8 mouse cellular contexts compared by ENCODE assay signal in genomic region chr16:32002509-32003477, GRCm38 (mm10). TPM values are rescaled to one million over a fixed set of nuclear protein-coding genes. Genes with fewer than 3 reads are reported as not detected.
DNase-seq lines count a peak whose midpoint lies in the region; ATAC-seq lines count a peak whose summit lies in the region.

TSS of gene Senp5 (minus strand) at chr16:32003287.

- no peaks in the 10 kb centered on the region for H3K27me3 ChIP-seq in heart, embryonic 10.5 days (ENCODE audit: insufficient read depth, poor library complexity, severe bottlenecking)
- H3K27me3 ChIP-seq in kidney, embryonic 15.5 days = no peaks in the 10 kb centered on the region

- H3K4me2 ChIP-seq in kidney, embryonic 15.5 days = peak within 1 kb of the TSS; percentile 84

- H3K9ac ChIP-seq in kidney, embryonic 15.5 days = peak within 1 kb of the TSS; percentile 89

- peak within 1 kb of the TSS; percentile 97 for H3K4me3 ChIP-seq in heart, embryonic 10.5 days
- peak within 1 kb of the TSS; percentile 98 for H3K4me3 ChIP-seq in kidney, embryonic 15.5 days (replicated peaks)

- peak within 1 kb of the TSS; percentile 93 for H3K27ac ChIP-seq in heart, embryonic 10.5 days
- peak within 1 kb of the TSS; percentile 92 for H3K27ac ChIP-seq in kidney, embryonic 15.5 days

- peak; percentile 88 to 89 for DNase-seq in B cell, adult 2 months
- DNase-seq in brain, adult 2 months (ENCODE audit: low read depth, low spot score) = peak; percentile 99
- peak; percentile 97 for DNase-seq in heart, embryonic 10.5 days (ENCODE audit: low spot score)
- DNase-seq in liver = peak; percentile 94
- peak; percentile 90 to 94 for DNase-seq in spleen, postnatal 4 days (ENCODE audit: low spot score in 2 of 2)

- H3K36me3 ChIP-seq in heart, embryonic 10.5 days = peaks cover 7% of the 10 kb centered on the region
- H3K36me3 ChIP-seq in kidney, embryonic 15.5 days = peaks cover 5% of the 10 kb centered on the region; the same call in 1 of the 2 replicates

- WGBS in heart, embryonic 10.5 days = under 1% methylated on average over 66 of the region's 66 CpGs
- under 1% methylated on average over 66 of the region's 66 CpGs for WGBS in kidney, embryonic 15.5 days

- H3K4me1 ChIP-seq in heart, embryonic 10.5 days = peaks cover 21% of the 10 kb centered on the region
- H3K4me1 ChIP-seq in kidney, embryonic 15.5 days = peaks cover 21% of the 10 kb centered on the region

- no peaks in the 10 kb centered on the region for H3K9me3 ChIP-seq in heart, embryonic 10.5 days
- no peaks in the 10 kb centered on the region for H3K9me3 ChIP-seq in kidney, embryonic 15.5 days (replicated peaks)

- ATAC-seq in erythroblast, adult 5-6 weeks (replicated peaks; ENCODE audit: low FRiP score, poor library complexity, severe bottlenecking) = peak; percentile 100
- ATAC-seq in kidney, embryonic 15.5 days (replicated peaks; ENCODE audit: low FRiP score) = peak; percentile 96
- peak; percentile 99 for ATAC-seq in monocyte, adult 5-6 weeks (replicated peaks; ENCODE audit: insufficient number of reproducible peaks, low FRiP score, low TSS enrichment, poor library complexity, severe bottlenecking)

RNA-seq across cellular contexts. Expression of gene Senp5, which starts in this region (rescaled TPM):
- 2.3 and 4.4 TPM in 2 replicates for total RNA-seq in erythroblast, adult 5-6 weeks (2015; ENCODE audit: low replicate concordance)
- 2.8 and 4.6 TPM in 2 replicates for total RNA-seq in erythroblast, adult 5-6 weeks (2017; ENCODE audit: low replicate concordance)
- 16.9 and 17.6 TPM in 2 replicates for polyA plus RNA-seq in heart, embryonic 10.5 days (2016; fragmentation: Nextera tagmentation; extraction: Ambion mirVana)
- 16.1 TPM in 2 replicates for polyA plus RNA-seq in kidney, embryonic 15.5 days (2015; fragmentation: Nextera tagmentation; extraction: Ambion mirVana)
- total RNA-seq in monocyte, adult 5-6 weeks (2017) = 11.9 to 24.6 TPM (median 17.9 TPM) in 3 replicates

Comparison
In these comparisons a context has a peak if more than half of its experiments do, and no peak if none do; other contexts are left out.
1. Peak in every context shown above with its lines: DNase-seq, ATAC-seq, H3K4me3 ChIP-seq and H3K27ac ChIP-seq.